Mouse (Mus musculus) hindbrain, embryonic 16.5 days (tissue): ENCODE data around the gene Cytl1. TPM values are rescaled to one million over a fixed set of nuclear protein-coding genes. Genes with fewer than 3 reads are reported as not detected.

Experiments
- ATAC-seq: fragments of 200-750 bp; cut with Nextera tagmentation; 2 replicates; pipeline ENCODE4 v1.8.0; 2017; ENCODE audit warnings: moderate TSS enrichment, moderate library complexity
- H3K27ac ChIP-seq: fragments of 300-500 bp; sonication (generic); 2 replicates; pipeline ENCODE4 v1.5.1; 2014; ENCODE audit warnings: low read depth, mild to moderate bottlenecking, control low read depth, low read length, moderate library complexity
- H3K27me3 ChIP-seq: fragments of 300-500 bp; sonication (generic); replicated peaks from 2 replicates; pipeline ENCODE4 v1.6.1; 2014; ENCODE audit warnings: low read length; ENCODE audit not compliant: control insufficient read depth, insufficient read depth
- H3K36me3 ChIP-seq: fragments of 300-500 bp; sonication (generic); 2 replicates; pipeline ENCODE4 v1.6.1; 2014; ENCODE audit warnings: mild to moderate bottlenecking, low read length, moderate library complexity, mixed read lengths; ENCODE audit not compliant: control insufficient read depth, insufficient read depth
- H3K4me1 ChIP-seq: fragments of 300-500 bp; sonication (generic); 2 replicates; pipeline ENCODE4 v1.6.1; 2014; ENCODE audit warnings: low read depth, low read length; ENCODE audit not compliant: control insufficient read depth, insufficient read depth
- H3K4me2 ChIP-seq: fragments of 300-500 bp; sonication (generic); 2 replicates; pipeline ENCODE4 v1.6.1; 2014; ENCODE audit warnings: mild to moderate bottlenecking, low read length, control low read depth, moderate library complexity
- H3K4me3 ChIP-seq: fragments of 300-500 bp; sonication (generic); 2 replicates; pipeline ENCODE4 v1.5.1; 2014; ENCODE audit warnings: mild to moderate bottlenecking, low read length, control low read depth, moderate library complexity
- H3K9ac ChIP-seq: fragments of 300-500 bp; sonication (generic); 2 replicates; pipeline ENCODE4 v1.6.1; 2014; ENCODE audit warnings: low read depth, mild to moderate bottlenecking, control low read depth, low read length, moderate library complexity
- H3K9me3 ChIP-seq: fragments of 300-500 bp; sonication (generic); 2 replicates; pipeline ENCODE4 v1.6.1; 2014; ENCODE audit warnings: mild to moderate bottlenecking, low read length, moderate library complexity; ENCODE audit not compliant: control insufficient read depth
- WGBS: fragments of 180-500 bp; shearing (Covaris S2); extraction: QIAGEN DNeasy Blood & Tissue Kit; methylation state at CpG from one replicate; pipeline ENCODE4 v1.1.7; 2014; 5-methylcytosine and 5-hydroxymethylcytosine counted together
- polyA plus RNA-seq: library from polyadenylated mRNA; unstranded; fragments of >200 nt; fragmentation: Nextera tagmentation; extraction: Ambion mirVana; gene quantifications from 2 replicates; pipeline ENCODE4 v1.2.1, GENCODE M21; 2015

The Cytl1 gene
- polyA plus RNA-seq, 1 experiment from 2014 or later = 0.53 TPM

GRCm38 (mm10) chr5:37717384-37717963, 17.8 kb upstream of the Cytl1 start:
- H3K36me3 ChIP-seq = no peaks in the 10 kb centered on the region
- peak overlapping the region; percentile 58 for H3K4me3 ChIP-seq
- H3K9me3 ChIP-seq = no peaks in the 10 kb centered on the region
- ATAC-seq = peak; percentile 70
- peak overlapping the region; percentile 81 for H3K27ac ChIP-seq
- H3K4me2 ChIP-seq = peak overlapping the region; percentile 79
- H3K9ac ChIP-seq = peak overlapping the region; percentile 78
- WGBS = under 1% methylated on average over 13 of the region's 14 CpGs
- H3K4me1 ChIP-seq = no peaks in the 10 kb centered on the region
- peaks cover 4% of the 10 kb centered on the region for H3K27me3 ChIP-seq

- no peak for ATAC-seq
- no peaks in the 10 kb centered on the region for H3K9me3 ChIP-seq
- no peak overlapping the region for H3K27ac ChIP-seq
- H3K4me2 ChIP-seq = no peak overlapping the region
- H3K9ac ChIP-seq = no peak overlapping the region
- peaks cover 2% of the 10 kb centered on the region; the same call in 1 of the 2 replicates for H3K4me1 ChIP-seq
- H3K36me3 ChIP-seq = no peaks in the 10 kb centered on the region
- 23% methylated on average over 6 of the region's 6 CpGs for WGBS
- H3K27me3 ChIP-seq = peaks cover 4% of the 10 kb centered on the region
- H3K4me3 ChIP-seq = no peak overlapping the region
These were observed 14.6 kb upstream of the Cytl1 start for GRCm38 (mm10) chr5:37720670-37721069.

- ATAC-seq = no peak
- Histone ChIP-seq H3K4me3 (no peak overlapping the region), H3K4me2 (no peak overlapping the region), H3K27ac (no peak overlapping the region), H3K36me3 (no peaks in the 10 kb centered on the region), H3K9ac (no peak overlapping the region), H3K9me3 (no peaks in the 10 kb centered on the region), H3K4me1 (peaks cover 2% of the 10 kb centered on the region; the same call in 1 of the 2 replicates), H3K27me3 (no peaks in the 10 kb centered on the region)
- 70% methylated on average over 4 of the region's 4 CpGs for WGBS
These were observed 10.0 kb upstream of the Cytl1 start for GRCm38 (mm10) chr5:37725220-37725886.

- H3K4me1 ChIP-seq = no peaks in the 10 kb centered on the region
- no peaks in the 10 kb centered on the region for H3K27me3 ChIP-seq
- no peak overlapping the region for H3K4me2 ChIP-seq
- no peak overlapping the region for H3K9ac ChIP-seq
- no peak overlapping the region for H3K27ac ChIP-seq
- no peak overlapping the region for H3K4me3 ChIP-seq
- H3K9me3 ChIP-seq = no peaks in the 10 kb centered on the region
- ATAC-seq = no peak
- H3K36me3 ChIP-seq = no peaks in the 10 kb centered on the region
- WGBS = 96% methylated on average over 2 of the region's 2 CpGs
These were observed 4.5 kb upstream of the Cytl1 start for GRCm38 (mm10) chr5:37730781-37731180.

- Histone ChIP-seq H3K9me3 (no peaks in the 10 kb centered on the region), H3K4me3 (no peak overlapping the region), H3K4me1 (no peaks in the 10 kb centered on the region), H3K9ac (no peak overlapping the region), H3K27me3 (no peaks in the 10 kb centered on the region), H3K4me2 (no peak overlapping the region), H3K27ac (no peak overlapping the region), H3K36me3 (no peaks in the 10 kb centered on the region)
- WGBS = 61% methylated on average over 7 of the region's 7 CpGs
- no peak for ATAC-seq
These were observed 894 bp downstream of the Cytl1 start for GRCm38 (mm10) chr5:37736213-37736612.

- Histone ChIP-seq H3K9ac (no peak overlapping the region), H3K4me1 (no peaks in the 10 kb centered on the region), H3K27ac (no peak overlapping the region), H3K9me3 (peaks cover 6% of the 10 kb centered on the region; the same call in 1 of the 2 replicates), H3K4me2 (no peak overlapping the region), H3K27me3 (no peaks in the 10 kb centered on the region), H3K4me3 (no peak overlapping the region), H3K36me3 (no peaks in the 10 kb centered on the region)
- ATAC-seq = no peak
- whole genome bisulfite sequencing = 80% methylated on average over 13 of the region's 13 CpGs
These were observed 8.8 kb downstream of the Cytl1 start for GRCm38 (mm10) chr5:37743889-37744707.

GRCm38 (mm10) chr5:37752027-37752967, 17.0 kb downstream of the Cytl1 start:
- ATAC-seq = peak; percentile 87
- H3K36me3 ChIP-seq = no peaks in the 10 kb centered on the region
- no peak overlapping the region for H3K4me3 ChIP-seq
- no peak overlapping the region for H3K4me2 ChIP-seq
- H3K27ac ChIP-seq = no peak overlapping the region
- no peaks in the 10 kb centered on the region for H3K9me3 ChIP-seq
- WGBS = 64% methylated on average over 8 of the region's 8 CpGs
- H3K27me3 ChIP-seq = peaks cover 3% of the 10 kb centered on the region
- no peak overlapping the region for H3K9ac ChIP-seq
- H3K4me1 ChIP-seq = no peaks in the 10 kb centered on the region

GRCm38 (mm10) chr5:37753366-37753765, 18.0 kb downstream of the Cytl1 start:
- Histone ChIP-seq H3K36me3 (no peaks in the 10 kb centered on the region), H3K9me3 (no peaks in the 10 kb centered on the region), H3K4me3 (no peak overlapping the region), H3K4me1 (no peaks in the 10 kb centered on the region), H3K27me3 (peaks cover 3% of the 10 kb centered on the region), H3K4me2 (no peak overlapping the region), H3K27ac (no peak overlapping the region), H3K9ac (no peak overlapping the region)
- ATAC-seq = no peak
- 80% methylated on average over 7 of the region's 7 CpGs for WGBS
